Mouse (Mus musculus): Measurements from ENCODE around the gene Adgrg3. TPM values are rescaled to one million over a fixed set of nuclear protein-coding genes. Genes with fewer than 3 reads are reported as not detected.
"Not testable (repeated sequence)": the region's sequence is repeated elsewhere in the genome, so short reads cannot be mapped to it uniquely, and the experiment has no call there.

The Adgrg3 gene
- polyA plus RNA-seq, 1 experiment from 2014 or later = 3.3 TPM

- 46% methylated on average over 8 of the region's 8 CpGs for WGBS
- Histone ChIP-seq H3K27me3 (no peaks in the 10 kb centered on the region), H3K4me1 (peaks cover 21% of the 10 kb centered on the region), H3K4me2 (replicated peaks) (no peak overlapping the region), H3K9me3 (no peaks in the 10 kb centered on the region), H3K36me3 (no peaks in the 10 kb centered on the region), H3K9ac (no peak overlapping the region), H3K4me3 (no peak overlapping the region), H3K27ac (no peak overlapping the region)
- ATAC-seq (ENCODE audit: low FRiP score, low read depth) = no peak
Measured at GRCm38 (mm10) chr8:95002089-95002655, 15.3 kb upstream of the Adgrg3 start.

GRCm38 (mm10) chr8:95012442-95012919 is 5.0 kb upstream of the Adgrg3 start:
- Histone ChIP-seq H3K4me2 (replicated peaks) (no peak overlapping the region), H3K36me3 (no peaks in the 10 kb centered on the region), H3K4me3 (no peak overlapping the region), H3K27me3 (no peaks in the 10 kb centered on the region), H3K4me1 (no peaks in the 10 kb centered on the region), H3K9me3 (no peaks in the 10 kb centered on the region), H3K27ac (no peak overlapping the region), H3K9ac (no peak overlapping the region)
- no peak for ATAC-seq (ENCODE audit: low FRiP score, low read depth)
- 82% methylated on average over 15 of the region's 15 CpGs for WGBS

GRCm38 (mm10) chr8:95015866-95016265 is 1.6 kb upstream of the Adgrg3 start:
- no peak for ATAC-seq (ENCODE audit: low FRiP score, low read depth)

GRCm38 (mm10) chr8:95016684-95017083 is 808 bp upstream of the Adgrg3 start:
- WGBS = 63% methylated on average over 4 of the region's 4 CpGs
- H3K4me2 ChIP-seq (replicated peaks) = no peak overlapping the region
- no peaks in the 10 kb centered on the region for H3K27me3 ChIP-seq
- H3K27ac ChIP-seq = no peak overlapping the region
- H3K4me3 ChIP-seq = no peak overlapping the region
- H3K9ac ChIP-seq = no peak overlapping the region
- H3K4me1 ChIP-seq = no peaks in the 10 kb centered on the region
- H3K9me3 ChIP-seq = no peaks in the 10 kb centered on the region
- no peak for ATAC-seq (ENCODE audit: low FRiP score, low read depth)
- no peaks in the 10 kb centered on the region for H3K36me3 ChIP-seq

More at GRCm38 (mm10) chr8:95015866-95016265, 1.6 kb upstream of the Adgrg3 start:
- H3K36me3 ChIP-seq = no peaks in the 10 kb centered on the region
- no peak overlapping the region for H3K27ac ChIP-seq
- H3K27me3 ChIP-seq = no peaks in the 10 kb centered on the region
- H3K4me3 ChIP-seq = no peak overlapping the region
- H3K4me2 ChIP-seq (replicated peaks) = no peak overlapping the region
- WGBS = 78% methylated on average over 4 of the region's 4 CpGs
- no peak overlapping the region for H3K9ac ChIP-seq
- no peaks in the 10 kb centered on the region for H3K9me3 ChIP-seq
- H3K4me1 ChIP-seq = no peaks in the 10 kb centered on the region

GRCm38 (mm10) chr8:95017969-95018635 is 610 bp downstream of the Adgrg3 start:
- Histone ChIP-seq H3K27ac (no peak overlapping the region), H3K9me3 (no peaks in the 10 kb centered on the region), H3K4me2 (replicated peaks) (no peak overlapping the region), H3K36me3 (no peaks in the 10 kb centered on the region), H3K9ac (no peak overlapping the region), H3K27me3 (no peaks in the 10 kb centered on the region), H3K4me3 (no peak overlapping the region), H3K4me1 (no peaks in the 10 kb centered on the region)
- 64% methylated on average over 9 of the region's 9 CpGs for WGBS
- ATAC-seq (ENCODE audit: low FRiP score, low read depth) = no peak

GRCm38 (mm10) chr8:95020293-95020777 is 2.8 kb downstream of the Adgrg3 start:
- no peaks in the 10 kb centered on the region for H3K36me3 ChIP-seq
- 69% methylated on average over 12 of the region's 12 CpGs for WGBS
- no peaks in the 10 kb centered on the region for H3K27me3 ChIP-seq
- H3K4me2 ChIP-seq (replicated peaks) = no peak overlapping the region
- H3K4me1 ChIP-seq = no peaks in the 10 kb centered on the region
- no peak overlapping the region for H3K9ac ChIP-seq
- H3K4me3 ChIP-seq = no peak overlapping the region
- no peaks in the 10 kb centered on the region for H3K9me3 ChIP-seq
- ATAC-seq (ENCODE audit: low FRiP score, low read depth) = no peak
- H3K27ac ChIP-seq = no peak overlapping the region

GRCm38 (mm10) chr8:95020821-95021220 is 3.3 kb downstream of the Adgrg3 start:
- H3K27ac ChIP-seq = no peak overlapping the region
- no peaks in the 10 kb centered on the region for H3K9me3 ChIP-seq
- H3K27me3 ChIP-seq = no peaks in the 10 kb centered on the region
- no peak overlapping the region for H3K4me3 ChIP-seq
- H3K4me1 ChIP-seq = no peaks in the 10 kb centered on the region
- 84% methylated on average over 10 of the region's 10 CpGs for WGBS
- H3K9ac ChIP-seq = no peak overlapping the region
- H3K36me3 ChIP-seq = no peaks in the 10 kb centered on the region
- no peak overlapping the region for H3K4me2 ChIP-seq (replicated peaks)
- ATAC-seq (ENCODE audit: low FRiP score, low read depth) = no peak

GRCm38 (mm10) chr8:95023201-95023600 is 5.7 kb downstream of the Adgrg3 start:
- H3K27ac ChIP-seq = no peak overlapping the region
- 24% methylated on average over 8 of the region's 8 CpGs for WGBS
- ATAC-seq (ENCODE audit: low FRiP score, low read depth) = no peak

GRCm38 (mm10) chr8:95024387-95024786 is 6.9 kb downstream of the Adgrg3 start:
- Histone ChIP-seq H3K36me3 (no peaks in the 10 kb centered on the region), H3K9ac (no peak overlapping the region), H3K4me2 (replicated peaks) (no peak overlapping the region), H3K9me3 (no peaks in the 10 kb centered on the region), H3K4me1 (no peaks in the 10 kb centered on the region), H3K27me3 (no peaks in the 10 kb centered on the region), H3K27ac (no peak overlapping the region), H3K4me3 (no peak overlapping the region)
- ATAC-seq (ENCODE audit: low FRiP score, low read depth) = no peak
- WGBS = 80% methylated on average over 4 of the region's 4 CpGs

More at GRCm38 (mm10) chr8:95023201-95023600, 5.7 kb downstream of the Adgrg3 start:
- Histone ChIP-seq H3K4me3 (no peak overlapping the region), H3K36me3 (no peaks in the 10 kb centered on the region), H3K27me3 (no peaks in the 10 kb centered on the region), H3K4me1 (no peaks in the 10 kb centered on the region), H3K9me3 (no peaks in the 10 kb centered on the region), H3K4me2 (replicated peaks) (no peak overlapping the region), H3K9ac (no peak overlapping the region)

GRCm38 (mm10) chr8:95025421-95025820 is 7.9 kb downstream of the Adgrg3 start:
- H3K4me2 ChIP-seq (replicated peaks) = no peak overlapping the region
- no peaks in the 10 kb centered on the region for H3K4me1 ChIP-seq
- ATAC-seq (ENCODE audit: low FRiP score, low read depth) = no peak
- no peaks in the 10 kb centered on the region for H3K27me3 ChIP-seq
- H3K9ac ChIP-seq = no peak overlapping the region
- no peak overlapping the region for H3K4me3 ChIP-seq
- H3K27ac ChIP-seq = no peak overlapping the region
- 75% methylated on average over 2 of the region's 2 CpGs for WGBS
- no peaks in the 10 kb centered on the region for H3K36me3 ChIP-seq
- H3K9me3 ChIP-seq = no peaks in the 10 kb centered on the region

- not testable (repeated sequence) for ATAC-seq (ENCODE audit: low FRiP score, low read depth); H3K4me3 ChIP-seq; H3K27ac ChIP-seq; H3K9me3 ChIP-seq; H3K4me1 ChIP-seq; H3K27me3 ChIP-seq; H3K4me2 ChIP-seq (replicated peaks); H3K36me3 ChIP-seq; H3K9ac ChIP-seq
- 48% methylated on average over 7 of the region's 7 CpGs for WGBS
Measured at GRCm38 (mm10) chr8:95028391-95028790, 10.9 kb downstream of the Adgrg3 start.

GRCm38 (mm10) chr8:95037106-95037925 is 19.8 kb downstream of the Adgrg3 start:
- Histone ChIP-seq H3K27me3 (no peaks in the 10 kb centered on the region), H3K9me3 (no peaks in the 10 kb centered on the region), H3K4me3 (no peak overlapping the region), H3K36me3 (no peaks in the 10 kb centered on the region), H3K9ac (no peak overlapping the region), H3K4me2 (replicated peaks) (no peak overlapping the region), H3K4me1 (no peaks in the 10 kb centered on the region), H3K27ac (no peak overlapping the region)
- WGBS = 63% methylated on average over 7 of the region's 7 CpGs
- ATAC-seq (ENCODE audit: low FRiP score, low read depth) = peak; percentile 61; the same call in 1 of the 2 replicates
